Mouse (Mus musculus) retina, embryonic 14.5 days (tissue): ENCODE results near the gene Cdhr5.
"Not testable (repeated sequence)": the region's sequence is repeated elsewhere in the genome, so short reads cannot be mapped to it uniquely, and the experiment has no call there.

ENCODE experiments used
- DNase-seq: peaks from one replicate; pipeline ENCODE4 v3.0.0-alpha.2; 2015; ENCODE audit warnings: low spot score

Cdhr5 gene

GRCm38 (mm10) chr7:141277701-141278678, 1.4 kb upstream of the Cdhr5 start:
- no peak for DNase-seq

- no peak for DNase-seq
Observed at GRCm38 (mm10) chr7:141275356-141275755, 1.2 kb downstream of the Cdhr5 start.

DNA sequence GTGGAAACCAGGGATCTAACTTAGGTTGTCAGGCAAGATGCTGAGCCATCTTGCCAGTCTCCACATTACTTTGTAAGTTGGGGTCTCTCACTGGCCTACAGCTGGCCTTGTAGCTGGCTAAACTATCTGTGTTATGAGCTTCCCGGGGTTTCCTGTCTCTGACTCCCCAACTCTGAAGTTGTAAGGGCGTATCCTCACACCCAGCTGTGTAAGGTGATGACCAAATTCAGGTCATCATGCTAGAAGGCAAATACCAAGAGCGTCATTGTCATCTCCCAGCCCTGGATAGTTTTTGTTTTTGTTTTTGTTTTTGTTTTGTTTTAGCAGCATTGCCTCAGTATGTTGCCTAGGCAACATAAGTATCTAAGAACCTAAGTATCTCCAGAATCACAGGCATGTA, 6.0 kb downstream of the Cdhr5 start:
- DNase-seq: no peak

DNA sequence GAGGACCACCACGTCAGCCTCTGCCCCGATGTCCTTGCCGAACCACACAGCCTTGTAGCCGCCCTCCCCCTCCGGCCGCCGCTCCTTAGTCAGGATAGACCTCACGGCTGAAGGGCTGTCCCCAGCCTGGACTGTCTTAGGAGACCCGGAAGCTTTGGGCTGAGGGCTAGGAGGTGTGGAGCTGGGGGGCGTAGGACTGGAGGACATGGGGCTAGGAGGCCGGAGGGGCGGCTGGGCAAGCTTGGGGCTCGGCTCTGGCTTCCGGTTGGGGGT, 7.4 kb downstream of the Cdhr5 start:
- DNase-seq: no peak

- DNase-seq: no peak
Observed at GRCm38 (mm10) chr7:141268466-141269272, 7.9 kb downstream of the Cdhr5 start.

- DNase-seq: peak; percentile 27
Observed at GRCm38 (mm10) chr7:141265739-141266561, 10.6 kb downstream of the Cdhr5 start, which contains the start of gene Irf7. Gene Irf7 (minus strand): TSS chr7:141266481.

- peak; percentile 15 for DNase-seq
Observed at GRCm38 (mm10) chr7:141265411-141265738, 11.2 kb downstream of the Cdhr5 start.

GRCm38 (mm10) chr7:141264761-141265410, 11.7 kb downstream of the Cdhr5 start:
- peak; percentile 49 for DNase-seq

- no peak for DNase-seq
Observed at GRCm38 (mm10) chr7:141264041-141264700, 12.4 kb downstream of the Cdhr5 start.

DNA sequence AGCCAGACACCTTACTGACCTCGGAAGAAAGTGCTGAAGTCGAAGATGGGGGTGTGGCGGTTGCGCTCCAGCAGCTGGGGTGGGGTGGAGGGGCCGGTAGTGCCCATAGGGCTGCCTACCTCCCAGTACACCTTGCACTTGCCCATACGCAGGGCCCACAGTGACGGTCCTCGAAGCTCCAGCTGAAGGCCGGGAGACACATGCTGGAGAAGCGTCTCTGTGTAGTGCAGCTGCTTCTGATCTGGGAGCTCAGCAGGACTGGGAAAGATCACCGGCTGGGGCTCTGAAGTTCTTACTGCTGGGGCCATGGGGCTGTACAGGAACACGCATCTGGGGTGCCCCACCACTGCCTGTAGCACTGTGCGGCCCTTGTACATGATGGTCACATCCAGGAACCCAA, 12.9 kb downstream of the Cdhr5 start:
- DNase-seq: no peak

- no peak for DNase-seq
Observed at GRCm38 (mm10) chr7:141261480-141261879, 15.1 kb downstream of the Cdhr5 start.

GRCm38 (mm10) chr7:141256159-141256558, 20.4 kb downstream of the Cdhr5 start:
- no peak for DNase-seq

- not testable (repeated sequence) for DNase-seq
Observed at GRCm38 (mm10) chr7:141250486-141250885, 26.1 kb downstream of the Cdhr5 start.

DNA sequence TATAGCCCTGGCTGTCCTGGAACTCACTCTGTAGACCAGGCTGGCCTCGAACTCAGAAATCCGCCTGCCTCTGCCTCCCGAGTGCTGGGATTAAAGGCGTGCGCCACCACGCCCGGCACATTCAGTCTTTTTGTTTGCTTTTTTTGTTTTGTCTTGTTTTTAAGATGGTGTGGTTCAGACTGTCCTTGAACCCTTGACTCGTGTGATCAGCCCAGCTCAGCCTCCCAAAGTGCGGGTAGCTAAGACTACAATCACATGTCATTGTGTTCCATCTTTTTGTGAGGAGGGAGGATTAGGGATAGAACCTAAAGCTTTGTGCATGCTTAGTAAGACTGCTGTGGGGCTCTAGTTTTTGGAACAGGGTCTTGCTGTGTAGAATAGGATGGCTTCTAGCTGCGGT, 45.0 kb downstream of the Cdhr5 start:
- no peak for DNase-seq

DNA sequence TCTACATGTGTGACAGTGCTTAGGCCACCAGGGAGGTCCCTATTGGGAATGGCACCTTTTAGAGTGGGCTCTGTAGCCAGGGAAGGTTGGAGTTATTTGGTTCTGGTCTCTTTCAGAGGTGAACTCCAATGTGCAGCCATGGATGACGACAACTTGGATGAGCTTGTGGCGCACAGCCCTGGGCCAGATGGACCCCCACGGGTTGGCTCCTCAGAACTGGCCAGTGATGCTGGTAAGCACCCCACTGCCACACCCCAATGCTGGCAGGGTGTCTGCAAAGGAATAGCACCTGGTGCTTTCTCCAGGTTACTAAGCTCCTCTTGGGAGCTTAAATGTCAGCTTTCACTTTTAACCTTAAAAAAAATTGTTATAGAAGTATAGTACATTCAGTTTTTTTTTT, 45.5 kb downstream of the Cdhr5 start:
- no peak for DNase-seq

DNA sequence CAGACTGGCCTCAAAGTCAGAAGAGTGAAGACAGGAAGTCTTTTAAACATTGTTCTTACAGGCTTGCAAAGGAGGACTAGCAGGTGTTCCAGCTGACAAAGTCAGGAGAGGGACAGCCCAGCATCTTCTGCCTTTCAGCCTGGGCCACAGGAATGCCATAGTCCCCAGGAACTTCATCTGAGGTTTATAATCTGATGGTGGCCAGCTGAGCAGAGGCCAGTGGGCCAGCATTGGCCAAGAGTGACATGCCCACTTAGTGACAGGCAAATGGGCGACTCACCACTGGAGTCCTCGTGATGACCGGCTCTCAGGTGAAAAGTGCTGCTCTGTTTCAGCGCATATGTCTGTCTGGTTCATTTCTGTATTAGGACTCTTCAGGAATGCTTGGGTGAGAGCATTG, 46.0 kb downstream of the Cdhr5 start:
- DNase-seq: no peak

DNA sequence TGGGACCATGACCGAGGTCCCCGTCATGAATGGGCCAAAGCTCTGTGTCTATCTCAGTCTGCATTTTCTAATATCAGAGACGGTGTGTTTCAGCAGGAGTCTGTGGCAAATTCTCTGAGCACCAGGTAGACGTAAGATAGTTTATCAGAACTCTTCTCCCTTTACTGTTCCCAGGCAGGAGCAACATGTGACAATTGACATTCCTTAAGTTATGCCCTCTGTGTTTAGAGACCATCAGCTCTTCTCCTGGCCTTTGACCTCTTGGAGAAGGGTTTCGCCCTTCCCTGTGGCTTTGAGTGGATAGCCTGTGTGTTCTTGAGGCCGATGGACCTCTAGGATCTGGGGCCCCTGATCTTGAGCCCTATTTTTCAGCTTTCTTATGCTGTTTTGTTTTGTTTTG, 46.9 kb downstream of the Cdhr5 start:
- DNase-seq: no peak

DNA sequence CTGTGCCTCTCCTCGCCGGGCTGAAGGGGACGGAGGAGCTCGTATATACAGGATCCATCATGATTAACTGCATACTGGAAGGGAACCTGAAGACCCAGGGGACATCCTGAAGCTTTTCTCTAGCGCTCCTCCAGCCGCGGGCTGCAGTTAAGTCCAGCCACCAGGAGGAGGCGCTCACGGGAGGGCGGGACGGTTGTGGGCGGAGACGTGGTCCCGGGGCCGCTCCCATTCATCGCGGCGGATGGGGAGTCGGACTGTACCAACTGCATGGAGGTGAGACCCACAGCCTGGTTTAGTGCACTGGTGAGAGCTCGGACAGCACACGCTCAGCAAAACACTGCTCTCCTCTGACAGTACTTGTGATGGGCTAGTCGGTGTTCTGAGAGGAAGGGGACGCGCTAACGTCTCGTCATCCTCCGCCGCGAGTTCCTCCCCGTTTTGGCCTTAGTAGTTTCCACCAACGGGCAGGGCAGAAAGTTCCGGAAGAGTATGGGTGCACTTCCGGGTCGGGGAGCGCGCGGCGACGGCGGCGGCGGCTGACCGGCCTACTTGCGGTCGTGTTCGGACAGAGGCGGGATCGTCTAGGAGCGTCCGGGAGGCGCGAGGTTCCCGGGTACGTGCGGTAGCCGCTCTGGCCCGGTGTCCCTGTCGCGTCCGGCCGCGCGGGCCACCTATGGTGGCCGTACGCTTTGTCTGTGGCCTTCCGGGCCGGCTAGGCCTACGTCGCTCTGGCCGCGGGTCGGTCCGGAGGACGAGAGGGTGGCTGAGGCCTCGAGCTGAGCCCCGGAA, 48.1 kb downstream of the Cdhr5 start, which contains the start of gene Phrf1:
TSS of gene Phrf1 (plus strand) at position 506 of the 789 bp plus-strand sequence.
- DNase-seq: peak; percentile 95

DNA sequence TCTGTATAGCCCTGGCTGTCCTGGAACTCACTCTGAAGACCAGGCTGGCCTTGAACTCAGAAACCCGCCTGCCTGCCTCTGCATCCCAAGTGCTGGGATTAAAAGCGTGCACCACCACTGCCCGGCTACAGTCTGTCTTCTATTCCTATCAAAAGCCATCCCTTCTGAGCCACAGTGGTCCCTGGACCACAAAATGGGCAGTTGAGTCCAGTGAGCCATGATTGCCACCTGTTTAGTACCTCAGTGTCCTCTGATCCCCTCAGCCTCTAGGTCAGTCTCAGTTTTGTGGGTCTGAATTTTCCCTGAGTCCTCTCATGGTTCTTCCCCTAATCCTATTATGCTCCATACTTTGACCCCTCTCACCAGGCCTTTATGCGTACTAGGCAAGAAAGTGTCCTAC, 48.8 kb downstream of the Cdhr5 start:
- no peak for DNase-seq

DNA sequence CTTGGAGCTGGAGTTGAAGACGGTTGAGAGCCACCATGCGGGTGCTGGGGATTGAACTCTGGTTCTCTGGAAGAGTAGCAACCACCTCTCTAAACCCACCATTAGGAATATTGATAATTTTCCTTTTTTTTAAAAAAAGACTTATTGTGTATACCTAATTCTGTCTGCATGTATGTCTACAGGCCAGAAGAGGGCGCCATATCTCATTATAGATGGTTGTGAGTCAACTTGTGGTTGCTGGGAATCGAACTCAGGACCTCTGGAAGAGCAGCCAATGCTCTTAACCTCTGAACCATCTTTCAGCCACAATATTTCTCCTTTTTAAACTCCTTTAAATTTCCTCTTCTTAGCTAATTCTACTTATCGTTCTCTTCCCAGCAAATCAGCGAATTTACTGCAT, 50.1 kb downstream of the Cdhr5 start:
- DNase-seq: no peak
